Mouse (Mus musculus) midbrain, embryonic 13.5 days (tissue): ENCODE results near the gene Gm17455. TPM values are rescaled to one million over a fixed set of nuclear protein-coding genes. Genes with fewer than 3 reads are reported as not detected.

ENCODE experiments used
- ATAC-seq: fragments of 200-750 bp; cut with Nextera tagmentation; 2 replicates; pipeline ENCODE4 v1.8.0; 2017; ENCODE audit warnings: mild to moderate bottlenecking, moderate TSS enrichment, moderate library complexity
- H3K27ac ChIP-seq: fragments of 300-500 bp; sonication (generic); 2 replicates; pipeline ENCODE4 v1.5.1; 2015; ENCODE audit warnings: inconsistent platforms, mild to moderate bottlenecking, moderate library complexity
- H3K27me3 ChIP-seq: fragments of 300-500 bp; sonication (generic); 2 replicates; pipeline ENCODE4 v1.6.1; 2015; ENCODE audit warnings: mild to moderate bottlenecking, inconsistent platforms
- H3K36me3 ChIP-seq: fragments of 300-500 bp; sonication (generic); 2 replicates; pipeline ENCODE4 v1.6.1; 2015; ENCODE audit warnings: mild to moderate bottlenecking, inconsistent platforms
- H3K4me1 ChIP-seq: fragments of 300-500 bp; sonication (generic); replicated peaks from 2 replicates; pipeline ENCODE4 v1.6.1; 2015; ENCODE audit warnings: inconsistent platforms
- H3K4me2 ChIP-seq: fragments of 300-500 bp; sonication (generic); replicated peaks from 2 replicates; pipeline ENCODE4 v1.6.1; 2015; ENCODE audit warnings: moderate library complexity, mild to moderate bottlenecking, inconsistent platforms
- H3K4me3 ChIP-seq: fragments of 300-500 bp; sonication (generic); replicated peaks from 2 replicates; pipeline ENCODE4 v1.5.1; 2015; ENCODE audit warnings: mild to moderate bottlenecking, inconsistent platforms
- H3K9ac ChIP-seq: fragments of 300-500 bp; sonication (generic); replicated peaks from 2 replicates; pipeline ENCODE4 v1.6.1; 2015; ENCODE audit warnings: mild to moderate bottlenecking, inconsistent platforms
- H3K9me3 ChIP-seq: fragments of 300-500 bp; sonication (generic); 2 replicates; pipeline ENCODE4 v1.6.1; 2016; ENCODE audit warnings: mild to moderate bottlenecking, inconsistent platforms
- WGBS: fragments of 180-500 bp; shearing (Covaris S2); methylation state at CpG from one replicate; pipeline ENCODE4 v1.1.7; 2015; 5-methylcytosine and 5-hydroxymethylcytosine counted together
- polyA plus RNA-seq: library from polyadenylated mRNA; unstranded; fragments of >200 nt; fragmentation: Nextera tagmentation; extraction: Ambion mirVana; gene quantifications from 2 replicates; pipeline ENCODE4 v1.2.1, GENCODE M21; 2015

Gene Gm17455
- polyA plus RNA-seq, 1 experiment from 2014 or later, result 7.9 TPM

DNA sequence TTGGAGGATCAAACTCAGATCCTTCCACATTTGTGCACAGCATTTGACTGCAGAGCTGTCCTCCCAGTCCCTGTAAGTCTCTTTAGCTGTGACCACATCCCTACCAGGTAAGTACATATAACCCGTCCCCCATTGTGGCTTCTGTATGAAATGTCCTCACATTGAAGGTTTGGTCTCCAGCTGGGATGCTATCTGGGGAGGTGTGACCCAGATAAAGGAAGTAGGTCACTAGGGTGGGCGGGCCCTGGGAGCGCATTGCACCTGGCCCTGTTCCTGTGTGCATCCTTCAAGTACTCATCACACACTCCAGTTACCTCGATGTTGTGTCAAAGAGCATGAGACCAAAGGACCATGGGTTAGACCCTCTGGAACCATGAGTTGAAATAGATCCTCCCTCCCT lies 42.8 kb downstream of the Gm17455 start:
- WGBS, result 83% methylated on average over 4 of the region's 4 CpGs
- Histone ChIP-seq H3K4me3 (no peak overlapping the region), H3K9ac (no peak overlapping the region), H3K4me1 (no peaks in the 10 kb centered on the region), H3K4me2 (no peak overlapping the region), H3K27me3 (no peaks in the 10 kb centered on the region; the same call in 1 of the 2 replicates), H3K9me3 (no peaks in the 10 kb centered on the region), H3K36me3 (no peaks in the 10 kb centered on the region), H3K27ac (no peak overlapping the region)
- ATAC-seq, result no peak

DNA sequence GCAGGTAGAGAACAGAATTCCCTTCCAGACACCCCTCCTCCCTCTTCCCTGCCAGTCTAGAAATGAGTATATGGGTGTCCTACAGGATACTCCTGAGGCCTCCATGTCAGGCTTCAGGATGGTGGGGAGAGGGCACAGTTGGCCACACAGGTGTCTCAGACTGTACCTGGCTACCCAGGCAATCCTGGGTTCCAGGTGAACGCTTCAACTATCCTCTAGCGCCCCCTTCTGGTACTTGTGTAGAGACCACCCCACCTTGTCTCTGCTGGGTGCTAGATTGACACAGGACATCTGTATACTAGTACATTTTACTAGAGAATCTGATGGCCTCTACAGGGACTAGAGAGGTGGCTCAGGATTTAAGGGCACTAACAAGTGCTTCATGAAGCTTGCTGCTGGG lies 43.6 kb downstream of the Gm17455 start:
- no peak for ATAC-seq
- H3K9me3 ChIP-seq, result no peaks in the 10 kb centered on the region
- WGBS, result 2% methylated on average over 2 of the region's 2 CpGs
- no peak overlapping the region for H3K4me3 ChIP-seq
- H3K4me1 ChIP-seq, result no peaks in the 10 kb centered on the region
- H3K4me2 ChIP-seq, result no peak overlapping the region
- no peak overlapping the region for H3K9ac ChIP-seq
- H3K27ac ChIP-seq, result no peak overlapping the region
- no peaks in the 10 kb centered on the region; the same call in 1 of the 2 replicates for H3K27me3 ChIP-seq
- no peaks in the 10 kb centered on the region for H3K36me3 ChIP-seq

DNA sequence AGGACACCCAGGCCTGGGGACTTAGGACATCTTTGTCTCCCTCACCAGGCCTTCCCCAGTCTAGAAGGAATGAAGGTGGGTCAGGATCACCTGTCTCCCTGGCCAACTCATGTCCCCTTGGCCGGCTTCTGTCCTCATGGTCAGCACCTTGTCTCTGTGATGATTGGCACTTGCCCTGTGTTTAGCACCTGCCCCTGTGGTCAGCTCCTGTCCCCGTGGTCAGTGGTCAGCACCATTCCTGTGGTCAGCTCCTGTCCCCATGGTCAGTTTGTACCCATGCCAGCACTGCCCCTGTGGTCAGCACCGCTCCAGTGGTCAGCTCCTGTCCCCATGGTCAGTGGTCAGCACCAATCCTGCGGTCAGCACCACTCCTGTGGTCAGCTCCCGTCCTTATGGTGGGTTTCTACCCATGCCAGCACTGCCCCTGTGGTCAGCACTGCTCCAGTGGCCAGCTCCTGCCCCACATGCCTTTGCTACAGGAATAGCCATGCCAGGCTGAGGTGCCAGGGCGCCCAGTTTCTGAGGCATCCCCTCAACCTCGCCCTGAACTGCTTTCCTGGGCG lies 45.6 kb downstream of the Gm17455 start:
- Histone ChIP-seq H3K4me3 (no peak overlapping the region), H3K27me3 (no peaks in the 10 kb centered on the region; the same call in 1 of the 2 replicates), H3K27ac (no peak overlapping the region), H3K9ac (no peak overlapping the region), H3K4me2 (no peak overlapping the region), H3K4me1 (no peaks in the 10 kb centered on the region), H3K36me3 (no peaks in the 10 kb centered on the region), H3K9me3 (no peaks in the 10 kb centered on the region)
- 59% methylated on average over 8 of the region's 8 CpGs for WGBS
- ATAC-seq, result no peak

DNA sequence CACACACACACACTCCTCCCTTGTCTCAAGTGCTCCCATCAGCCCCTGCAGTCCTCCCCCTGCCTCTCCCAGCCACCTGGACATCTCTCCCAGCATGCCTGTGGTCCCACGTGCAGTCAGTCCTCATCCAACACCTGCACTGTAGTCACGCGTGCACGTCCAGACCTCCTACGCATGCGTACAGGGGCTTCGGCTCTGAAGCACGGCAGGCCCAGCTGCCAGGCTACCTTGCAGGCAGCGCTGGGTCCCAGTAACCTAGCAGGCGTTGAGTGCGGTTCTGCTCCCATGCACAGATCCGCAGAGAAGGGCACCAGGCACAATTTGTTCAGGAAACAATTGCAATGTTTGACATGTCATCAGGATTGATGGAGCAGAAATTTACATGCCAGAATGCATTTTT lies 47.7 kb downstream of the Gm17455 start:
- Histone ChIP-seq H3K4me2 (no peak overlapping the region), H3K9me3 (no peaks in the 10 kb centered on the region), H3K9ac (no peak overlapping the region), H3K4me3 (no peak overlapping the region), H3K36me3 (no peaks in the 10 kb centered on the region), H3K4me1 (no peaks in the 10 kb centered on the region), H3K27ac (no peak overlapping the region), H3K27me3 (no peaks in the 10 kb centered on the region; the same call in 1 of the 2 replicates)
- no peak for ATAC-seq
- WGBS, result 84% methylated on average over 12 of the region's 12 CpGs

Other genes with a start within 250 kb of the Gm17455 start
- gene Chst3, start 180.5 kb upstream of the Gm17455 start, polyA plus RNA-seq, result 1.3 and 1.7 TPM in 2 replicates
- 126 and 154 TPM in 2 replicates for gene Psap, start 122.1 kb upstream of the Gm17455 start, polyA plus RNA-seq
- gene Vsir, start 52.9 kb upstream of the Gm17455 start, polyA plus RNA-seq, result 1.6 and 1.7 TPM in 2 replicates